Mouse (Mus musculus): ENCODE data around the gene Emsy. TPM values are rescaled to one million over a fixed set of nuclear protein-coding genes. Genes with fewer than 3 reads are reported as not detected.

Emsy gene
- total RNA-seq, 2 experiments from 2014 or later: 58.1 to 70.0 TPM

DNA sequence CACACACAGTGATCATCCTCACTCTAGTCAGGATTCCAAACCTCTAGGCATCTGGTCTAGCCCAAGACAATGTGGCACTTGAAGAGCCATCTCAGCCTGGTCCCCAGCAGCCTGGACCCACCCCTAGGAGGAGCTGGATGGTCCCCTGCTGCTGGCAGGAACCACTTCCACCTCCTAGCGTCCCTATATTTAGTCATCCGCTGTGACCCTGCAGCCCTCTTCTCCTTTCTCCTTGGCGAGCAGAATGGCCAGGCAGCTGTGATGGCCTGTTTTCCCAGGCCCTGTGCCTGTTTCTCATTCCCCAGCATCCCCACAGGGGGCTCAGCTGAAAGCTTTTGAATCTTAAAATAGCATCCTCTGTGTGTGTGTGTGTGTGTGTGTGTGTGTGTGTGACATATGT is 107.7 kb downstream of the Emsy start:
- no peak for DNase-seq (ENCODE audit: extremely low spot score in 1 of 2, low spot score in 1 of 2)

DNA sequence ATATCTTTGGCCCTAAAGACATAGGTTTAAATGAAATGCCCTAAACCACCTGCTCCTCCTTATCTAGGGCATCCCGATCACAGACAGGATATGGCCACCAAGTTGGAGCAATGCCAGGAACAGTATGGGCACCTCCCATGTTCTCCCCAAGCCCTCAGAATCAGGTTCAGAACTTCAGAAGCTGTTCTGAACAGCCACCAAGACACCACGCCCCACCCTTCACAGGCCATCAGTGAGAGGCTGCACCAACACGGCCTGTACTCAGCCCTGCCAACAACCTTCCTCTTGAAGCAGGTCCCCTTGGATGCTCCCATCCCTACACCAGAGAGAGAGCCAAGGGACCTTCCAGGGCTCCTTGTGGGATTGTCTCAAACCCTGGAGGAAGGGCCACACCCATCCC is 112.0 kb downstream of the Emsy start:
- DNase-seq (ENCODE audit: extremely low spot score in 1 of 2, low spot score in 1 of 2): no peak

DNA sequence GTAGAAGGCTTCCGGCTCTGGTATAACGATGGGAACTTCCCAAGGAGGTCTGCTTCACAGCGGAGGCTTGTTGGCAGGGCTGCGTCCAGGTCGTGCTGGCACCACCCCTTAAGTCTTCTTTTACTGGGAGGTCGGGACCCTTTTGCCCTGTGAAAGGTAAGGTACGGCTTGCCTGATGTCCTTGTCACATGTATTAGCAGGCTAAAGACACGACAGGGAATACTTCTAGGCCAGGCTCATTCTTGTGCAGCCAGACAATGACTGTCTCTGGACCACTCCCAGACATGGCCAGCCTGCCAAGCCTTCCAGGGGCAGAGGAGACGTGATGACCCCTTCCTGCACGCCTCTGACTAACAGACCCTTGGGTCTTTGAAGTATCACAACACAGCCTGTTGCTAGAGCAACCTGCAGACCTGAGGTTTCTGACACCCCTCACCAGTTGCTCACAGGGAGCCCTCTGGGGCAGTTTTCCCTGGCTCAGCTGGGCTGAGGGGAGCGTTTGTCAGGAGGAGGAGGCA is 112.7 kb downstream of the Emsy start:
- no peak for DNase-seq (ENCODE audit: extremely low spot score in 1 of 2, low spot score in 1 of 2)

DNA sequence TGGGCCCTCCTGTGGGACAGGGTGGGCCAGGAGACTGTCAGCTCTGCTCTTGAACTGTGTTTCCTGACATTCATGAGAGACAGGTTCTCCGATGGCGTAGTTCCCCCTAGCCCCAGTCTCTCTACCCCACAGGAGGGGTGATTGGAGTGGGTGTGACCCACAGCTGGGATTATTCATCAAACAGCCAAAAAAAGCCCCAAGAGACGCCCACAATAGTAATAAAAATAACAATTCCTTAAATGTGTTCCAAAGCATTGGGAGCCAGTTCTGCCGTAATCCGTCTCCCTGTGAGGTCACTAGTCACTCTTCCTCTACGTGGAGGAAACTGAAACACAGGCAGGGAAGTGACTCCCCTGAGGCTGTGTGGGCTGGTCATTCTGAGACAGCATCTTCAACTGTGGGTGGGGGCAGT is 113.8 kb downstream of the Emsy start:
- no peak for DNase-seq (ENCODE audit: extremely low spot score in 1 of 2, low spot score in 1 of 2)

DNA sequence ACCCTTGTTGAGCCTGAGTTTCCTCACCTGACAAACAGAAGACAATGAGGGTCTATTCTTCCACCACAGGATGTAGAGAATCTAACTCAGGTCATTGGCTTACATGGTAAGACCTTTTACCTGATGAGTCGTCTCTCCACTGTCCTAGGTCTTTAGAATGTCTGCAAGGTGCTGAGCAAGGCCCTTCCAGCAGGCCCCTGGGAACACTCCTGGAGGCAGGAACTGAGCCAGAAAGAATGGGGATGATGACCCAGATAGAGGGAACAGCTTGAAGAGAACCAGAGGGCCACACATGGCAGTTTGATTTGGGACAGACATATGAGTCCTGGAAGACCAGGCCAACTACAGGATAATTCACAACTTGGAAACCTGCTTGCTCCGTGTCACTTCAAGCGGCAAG is 114.3 kb downstream of the Emsy start:
- DNase-seq (ENCODE audit: extremely low spot score in 1 of 2, low spot score in 1 of 2): no peak

DNA sequence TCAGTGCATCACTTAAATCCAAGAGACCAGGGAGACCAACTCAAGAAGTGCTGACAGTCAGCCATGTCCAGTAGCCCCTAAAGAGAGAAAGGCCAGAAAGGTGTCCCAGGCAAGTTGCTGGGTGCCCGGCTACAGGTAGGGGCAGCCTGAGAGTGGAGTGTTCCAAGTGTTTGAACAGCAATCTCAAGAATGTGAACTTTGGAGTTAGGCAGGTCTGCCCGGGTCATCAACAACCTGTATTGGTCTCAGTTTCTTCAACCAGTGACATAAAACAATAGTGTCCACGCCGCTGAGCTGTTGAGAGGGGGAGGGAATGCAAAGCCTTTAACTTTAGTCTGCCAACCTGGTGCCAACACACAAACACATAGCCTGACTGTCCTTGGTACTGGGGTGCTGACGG is 115.0 kb downstream of the Emsy start:
- DNase-seq (ENCODE audit: extremely low spot score in 1 of 2, low spot score in 1 of 2): no peak

DNA sequence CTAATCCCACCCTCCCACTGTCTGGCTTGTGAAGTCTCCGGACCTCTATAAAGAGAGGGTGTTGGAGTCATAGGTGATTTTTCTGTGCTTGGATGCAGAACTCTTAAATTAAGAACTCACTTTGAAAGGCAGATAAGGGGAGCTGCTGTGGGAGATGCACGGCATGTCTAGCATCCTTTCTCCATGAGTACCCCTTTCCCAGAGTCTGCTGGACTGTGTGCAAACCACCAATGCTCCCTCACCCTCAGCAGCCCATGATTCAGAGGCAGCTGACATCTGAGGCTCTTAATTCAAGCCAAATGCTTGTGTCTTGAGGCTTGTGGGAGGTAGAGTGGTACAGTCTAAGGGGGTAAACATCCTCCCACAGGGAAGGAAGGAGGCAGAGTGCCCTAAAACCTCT is 115.7 kb downstream of the Emsy start:
- no peak for DNase-seq (ENCODE audit: extremely low spot score in 1 of 2, low spot score in 1 of 2)

DNA sequence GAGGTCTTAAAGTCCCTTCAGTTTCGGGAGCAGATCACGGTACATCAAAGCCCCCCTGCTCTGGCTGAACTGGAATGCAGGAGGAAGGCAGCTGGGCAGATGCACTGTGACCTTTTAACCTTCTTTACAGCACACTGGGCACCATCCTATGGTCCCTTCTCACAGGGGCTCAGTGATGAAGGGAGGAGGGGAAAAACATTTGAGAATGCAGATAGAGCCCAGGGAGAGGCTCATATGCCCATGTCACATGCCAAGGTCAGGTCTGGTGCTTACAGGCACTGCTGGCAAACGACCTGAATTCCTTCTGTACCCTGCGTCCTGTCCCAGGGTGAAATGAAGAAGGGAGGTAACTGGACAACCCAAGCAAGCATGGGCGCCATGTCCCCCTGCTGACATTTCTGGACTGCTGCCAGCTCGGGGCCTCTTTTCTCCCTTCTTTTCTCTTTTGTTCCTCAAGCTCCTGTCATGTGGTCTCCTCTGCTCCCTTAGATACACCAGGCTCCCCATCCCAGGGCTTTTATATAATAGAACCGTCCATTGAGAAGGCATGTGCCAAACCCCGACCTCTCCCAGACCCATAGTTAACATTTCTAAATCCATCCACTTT is 118.5 kb downstream of the Emsy start:
- no peak for DNase-seq (ENCODE audit: extremely low spot score in 1 of 2, low spot score in 1 of 2)

DNA sequence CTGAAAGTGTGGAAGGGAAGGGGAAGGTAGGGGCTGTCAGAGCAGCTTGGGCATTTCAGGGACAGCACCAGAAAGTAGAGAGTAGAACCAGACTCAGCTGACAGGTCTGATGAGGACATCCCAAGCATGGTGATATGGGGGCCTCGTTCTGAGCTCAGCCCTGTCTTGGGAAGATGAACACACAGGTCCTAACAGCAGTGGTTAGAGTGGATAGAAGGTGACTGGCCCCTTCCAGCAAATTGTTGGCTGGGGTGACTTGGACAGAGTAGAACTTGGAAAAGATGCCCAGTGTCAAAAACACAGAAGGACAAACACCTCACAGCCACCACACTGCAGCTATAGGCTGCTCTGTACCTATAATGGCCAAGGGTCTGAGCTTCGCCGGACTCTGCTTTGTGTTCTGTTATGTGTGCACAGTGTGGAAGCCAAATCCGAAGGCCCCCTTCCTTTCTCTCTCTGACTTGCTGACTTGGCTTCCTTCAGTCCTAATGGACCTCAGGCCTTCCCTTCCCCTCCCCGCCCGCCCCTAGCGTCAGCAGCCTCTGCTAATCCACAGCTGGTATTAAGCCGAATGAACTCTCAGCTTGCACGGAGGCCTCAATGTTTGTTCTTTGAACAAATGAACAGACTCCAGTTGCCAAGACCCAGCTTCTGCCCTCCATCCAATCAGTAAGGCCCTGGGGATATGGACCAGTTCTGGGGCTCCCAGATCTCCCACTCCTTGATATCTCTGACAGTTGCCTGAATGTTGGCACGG is 119.2 kb downstream of the Emsy start:
- DNase-seq (ENCODE audit: extremely low spot score in 1 of 2, low spot score in 1 of 2): no peak

Other genes starting within 250 kb of the Emsy start
- gene Gucy2d, start 216.4 kb downstream of the Emsy start, total RNA-seq (2021): not detected
- gene Lrrc32, start 167.5 kb downstream of the Emsy start, total RNA-seq (2021): 1 to 10 TPM; 2.7 to 3.8 TPM
- gene Thap12, start 46.3 kb upstream of the Emsy start, total RNA-seq (2021): 10 to 100 TPM; 71.0 to 78.5 TPM
- gene Wnt11, start 178.3 kb upstream of the Emsy start, total RNA-seq (2021): 1 to 10 TPM; 1.7 to 2.2 TPM